Mouse (Mus musculus) right cerebral cortex, postnatal 10 days (tissue): ENCODE measurements around the gene Rps12-ps3.

Experiments used
- DNase-seq, 2 experiments: peaks; one replicate each; pipeline ENCODE4 v3.0.0; 2021; ENCODE audit warnings: low spot score in 2 of 2

Gene Rps12-ps3

GRCm38 (mm10) chr19:59321990-59322389 is at the start of gene Rps12-ps3:
TSS of gene Rps12-ps3 (plus strand) at chr19:59322290.
- DNase-seq: no peak

DNA sequence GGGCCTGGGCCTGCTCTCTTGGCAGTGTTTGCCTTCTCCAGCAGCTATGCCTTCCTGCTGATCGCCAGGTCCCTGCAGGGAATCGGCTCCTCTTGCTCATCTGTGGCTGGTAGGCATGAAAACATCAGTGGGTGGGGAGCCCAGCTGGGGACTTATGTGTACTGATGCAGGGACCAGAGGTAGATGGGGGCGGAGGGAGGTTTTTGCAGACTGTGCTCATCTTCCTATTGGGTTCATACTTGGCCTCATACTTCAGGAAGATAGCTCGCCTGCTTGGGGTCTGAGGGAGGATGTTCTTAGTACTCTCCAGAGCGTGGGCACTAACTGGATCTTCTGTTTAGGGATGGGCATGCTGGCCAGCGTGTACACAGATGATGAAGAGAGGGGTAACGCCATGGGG is 48.9 kb upstream of the Rps12-ps3 start:
- no peak for DNase-seq

DNA sequence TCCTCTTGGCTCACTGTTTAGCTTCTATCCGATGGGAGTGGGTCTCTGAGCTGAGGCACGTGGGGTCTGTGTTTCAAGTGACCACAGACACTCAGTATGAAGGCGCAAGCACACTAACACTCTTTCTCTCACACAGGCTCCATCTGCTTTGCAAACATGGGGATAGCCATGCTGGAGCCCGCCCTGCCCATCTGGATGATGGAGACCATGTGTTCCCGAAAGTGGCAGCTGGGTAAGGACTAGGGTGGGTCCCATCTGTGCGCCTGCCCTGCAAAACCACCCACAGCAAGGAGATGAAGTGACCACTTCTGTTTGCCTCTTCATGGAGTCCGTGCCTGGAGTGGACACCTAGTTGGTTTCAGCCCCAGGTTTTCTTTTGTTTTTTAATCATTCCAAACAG is 45.7 kb upstream of the Rps12-ps3 start:
- no peak for DNase-seq

DNA sequence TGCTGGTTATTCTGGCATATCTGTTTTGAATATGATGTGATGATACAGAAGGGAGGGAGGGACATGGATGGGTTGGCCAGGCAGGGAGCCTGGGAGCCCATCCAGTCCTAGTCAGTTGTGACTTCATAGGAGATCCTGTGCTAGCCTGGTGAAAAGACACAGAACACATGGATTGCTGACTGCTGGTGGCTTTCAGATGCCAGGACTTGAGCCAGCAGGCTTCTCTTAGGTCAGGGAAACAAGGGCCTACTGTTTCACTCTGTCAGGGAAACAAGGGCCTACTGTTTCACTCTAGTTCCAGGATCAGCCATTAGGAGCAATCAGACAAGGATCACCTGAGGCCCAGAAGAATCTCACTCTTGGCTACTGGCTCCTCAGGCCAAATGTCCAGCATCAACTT is 41.2 kb upstream of the Rps12-ps3 start:
- no peak for DNase-seq

- no peak for DNase-seq
These were observed 40.1 kb upstream of the Rps12-ps3 start for GRCm38 (mm10) chr19:59282001-59282400.

DNA sequence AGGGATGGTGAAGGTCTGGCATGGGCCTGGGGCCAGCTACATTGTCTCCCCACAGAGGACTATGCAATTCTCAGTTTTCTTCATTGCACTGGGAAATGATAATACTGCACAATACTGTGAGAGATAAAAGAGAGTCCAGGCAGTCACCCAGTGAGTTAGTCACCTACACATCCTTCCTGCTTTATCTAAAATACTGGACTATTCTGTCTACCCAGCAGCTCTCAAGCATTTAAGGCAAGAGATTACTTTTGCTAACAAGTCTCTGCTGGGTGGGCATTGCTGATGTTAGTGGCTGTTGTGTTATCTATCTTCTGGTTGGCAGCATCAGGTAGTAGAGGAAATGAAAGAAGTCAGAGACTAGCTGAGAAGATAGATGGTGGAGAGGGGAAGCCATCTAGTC is 33.0 kb upstream of the Rps12-ps3 start:
- no peak for DNase-seq

DNA sequence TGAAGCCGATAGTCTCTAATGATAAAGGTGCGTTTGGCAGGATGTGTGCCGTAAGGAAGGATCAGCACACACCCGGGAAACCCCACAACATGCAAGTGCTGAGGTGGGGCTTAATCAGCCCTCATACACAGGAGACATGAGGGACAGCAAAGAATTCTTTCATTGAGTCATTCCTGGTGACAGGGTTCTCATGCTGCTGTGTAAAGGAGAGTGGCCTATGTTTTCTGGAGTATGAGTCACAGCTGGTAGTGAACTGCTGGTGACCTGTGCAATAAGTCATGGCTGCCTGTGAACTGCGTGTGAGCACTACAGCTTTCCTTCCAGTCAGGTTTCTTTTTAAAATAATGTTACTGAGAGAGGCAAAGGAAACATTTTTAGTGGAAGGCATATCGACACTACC is 32.3 kb upstream of the Rps12-ps3 start:
- DNase-seq: no peak

DNA sequence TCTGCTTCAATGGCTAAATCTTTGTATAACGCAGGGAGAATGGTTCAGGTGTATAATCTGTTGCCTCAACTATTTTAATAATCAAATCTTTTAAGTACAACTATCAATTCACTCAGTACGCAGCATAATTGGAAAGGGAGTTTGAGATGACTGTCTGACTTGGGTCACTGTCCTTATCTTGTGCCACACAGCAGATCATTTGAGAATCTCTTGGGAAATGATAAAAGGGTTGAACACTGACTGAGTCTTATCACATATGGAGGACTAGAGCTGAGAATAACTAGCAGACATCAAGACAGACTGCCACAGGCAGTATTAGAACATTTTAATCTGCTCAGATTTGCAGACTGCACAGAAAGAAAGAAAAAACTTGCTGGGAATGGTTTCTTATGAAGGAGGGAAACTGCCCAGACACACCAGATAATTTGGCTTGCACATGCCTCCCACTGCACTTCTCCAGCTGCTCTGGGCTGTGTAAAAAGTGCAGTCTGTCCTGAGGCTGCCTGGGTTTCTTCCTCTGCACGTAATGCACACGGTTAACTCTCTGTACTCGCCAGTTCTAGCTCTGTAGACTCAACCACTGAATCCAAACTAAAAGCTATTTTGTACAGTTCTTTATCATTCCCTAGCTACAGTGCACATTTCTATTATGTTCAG is 29.8 kb upstream of the Rps12-ps3 start:
- peak in 1 of 2 experiments; percentile 28 for DNase-seq

GRCm38 (mm10) chr19:59315308-59315707 is 6.8 kb upstream of the Rps12-ps3 start:
- DNase-seq: no peak

DNA sequence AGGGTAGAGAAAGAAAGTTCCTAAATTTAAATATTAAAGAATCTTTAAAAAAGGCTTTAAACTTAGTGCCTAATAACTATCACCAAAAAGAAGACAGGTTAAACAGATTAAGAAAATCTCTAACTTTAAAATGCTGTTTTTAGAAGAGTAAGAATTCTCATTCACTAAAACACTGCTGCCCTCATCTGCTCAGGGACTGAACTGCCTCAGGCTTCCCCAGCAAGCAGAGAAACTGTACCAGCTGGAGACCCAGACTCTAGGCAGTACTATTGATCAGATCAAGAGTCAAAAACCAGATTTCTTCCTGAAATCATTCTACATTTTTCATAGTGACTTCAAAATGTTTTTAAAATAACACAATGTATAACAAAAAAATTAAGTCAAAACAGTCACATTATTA is 5.5 kb upstream of the Rps12-ps3 start:
- peak; percentile 42 to 61 for DNase-seq

GRCm38 (mm10) chr19:59330816-59331225 is 8.7 kb downstream of the Rps12-ps3 start:
- no peak for DNase-seq

- no peak for DNase-seq
These were observed 14.6 kb downstream of the Rps12-ps3 start for GRCm38 (mm10) chr19:59336655-59337054.

- DNase-seq: no peak
These were observed 16.0 kb downstream of the Rps12-ps3 start for GRCm38 (mm10) chr19:59337872-59338681.

GRCm38 (mm10) chr19:59339908-59340307 is 17.8 kb downstream of the Rps12-ps3 start:
- DNase-seq: no peak

- DNase-seq: no peak
These were observed 20.9 kb downstream of the Rps12-ps3 start for GRCm38 (mm10) chr19:59342964-59343363.

DNA sequence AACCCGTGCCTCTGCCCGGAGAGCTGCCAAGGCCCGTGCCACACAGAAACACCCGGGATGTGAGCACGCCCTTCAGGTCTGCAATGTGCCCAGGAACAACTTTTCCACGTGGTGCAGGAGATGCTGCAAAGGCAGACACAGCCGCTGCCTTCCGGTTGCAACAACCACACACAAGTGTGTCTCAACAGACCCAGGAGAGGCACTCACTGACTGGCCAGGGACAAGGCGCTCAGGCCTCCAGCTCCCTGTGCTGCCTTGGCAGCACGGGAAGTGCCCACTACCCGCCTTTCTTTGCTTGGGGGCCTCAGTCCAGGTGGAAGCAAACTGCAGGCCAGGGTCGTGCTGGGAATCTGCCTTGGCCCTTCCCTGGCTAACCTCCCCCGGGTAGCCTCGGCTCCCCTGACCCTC is 22.2 kb downstream of the Rps12-ps3 start:
- DNase-seq: peak; percentile 36 to 48

- DNase-seq: peak in 1 of 2 experiments; percentile 66
These were observed 23.1 kb downstream of the Rps12-ps3 start for GRCm38 (mm10) chr19:59345081-59345657.

DNA sequence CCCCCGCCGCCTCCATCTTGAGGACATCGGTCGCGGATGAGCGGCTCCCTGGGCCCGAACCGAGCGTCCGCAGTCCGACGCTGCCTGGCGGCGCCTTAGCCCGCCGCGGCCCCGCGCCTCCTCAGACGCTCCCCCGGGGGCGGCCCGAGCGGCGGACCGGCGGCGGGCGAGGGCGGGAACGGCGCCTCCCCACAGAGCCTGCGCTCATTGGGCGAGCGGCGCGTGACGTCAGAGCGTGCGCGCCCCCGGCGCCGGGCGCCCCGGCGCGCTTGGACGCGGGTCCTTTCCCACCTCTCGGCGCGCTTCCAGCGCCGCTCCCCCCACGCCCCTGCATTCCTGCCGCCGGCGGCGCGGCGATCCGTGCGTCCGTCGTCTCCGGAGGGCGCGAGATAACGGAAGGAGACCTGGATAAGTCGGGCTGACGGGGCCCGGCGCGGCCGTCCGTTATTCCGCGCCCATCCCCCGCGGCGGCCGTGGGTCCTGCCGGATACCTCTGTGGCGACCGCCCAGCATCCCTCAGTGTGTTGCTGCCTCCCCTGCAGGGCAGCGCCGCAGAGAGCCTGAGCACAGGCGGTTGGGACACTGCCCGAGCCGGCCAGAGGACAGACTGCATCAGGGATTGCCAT is 23.7 kb downstream of the Rps12-ps3 start, which contains the start of gene Pdzd8:
TSS of gene Pdzd8 (minus strand) at position 123 of the 626 bp plus-strand sequence.
- DNase-seq: peak; percentile 93 to 94

DNA sequence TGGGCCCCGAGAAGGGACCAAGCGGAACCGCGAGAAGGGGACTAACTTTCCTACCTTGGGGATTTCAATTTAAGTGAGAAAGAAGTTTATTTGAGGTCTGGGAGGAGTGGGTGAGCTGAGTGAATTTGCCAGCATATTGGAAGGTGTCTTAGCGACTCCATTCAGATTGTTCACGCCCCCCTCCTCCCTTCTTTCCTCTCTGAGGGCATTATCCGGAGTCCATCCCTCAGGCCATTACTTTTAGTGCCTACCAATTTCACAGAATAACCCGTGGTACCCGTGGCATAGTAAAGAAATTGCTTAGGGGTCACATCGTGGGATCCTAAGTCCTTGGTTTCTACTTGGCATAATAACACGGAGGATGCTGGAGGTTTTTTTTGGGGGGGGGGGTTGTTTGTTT is 24.2 kb downstream of the Rps12-ps3 start:
- DNase-seq: no peak

DNA sequence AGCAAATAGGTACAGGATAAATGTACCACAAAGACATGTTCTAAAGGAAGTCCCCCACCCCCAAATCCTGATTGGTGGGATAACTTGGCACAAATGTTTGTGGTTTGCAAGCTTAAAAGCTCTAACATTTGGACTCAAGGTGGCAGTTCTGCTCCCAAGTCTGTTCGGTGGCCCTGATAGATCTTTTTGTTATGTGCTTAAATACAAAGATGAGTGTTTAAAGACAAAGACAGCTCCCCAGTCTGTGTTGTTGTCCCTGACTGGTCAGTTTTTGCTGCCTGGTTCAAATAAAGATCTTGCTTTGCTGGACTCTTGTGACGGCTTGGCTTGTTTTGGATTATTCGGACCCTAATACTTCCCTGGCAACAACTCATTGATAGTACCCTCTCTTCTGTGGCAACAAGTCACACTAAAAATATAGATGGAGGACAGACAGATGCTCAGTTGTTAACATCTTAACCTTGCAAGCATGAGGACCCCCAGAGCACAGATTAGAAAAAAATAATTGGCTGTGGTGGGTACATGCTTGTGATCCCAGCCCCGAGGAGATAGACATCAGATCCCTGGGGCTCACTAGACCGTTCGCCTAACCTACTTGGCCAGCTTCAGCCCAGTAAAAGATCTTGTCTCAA is 27.4 kb downstream of the Rps12-ps3 start:
- no peak for DNase-seq

- DNase-seq: no peak
These were observed 28.3 kb downstream of the Rps12-ps3 start for GRCm38 (mm10) chr19:59350273-59350903.
